8 mouse cellular contexts compared by ENCODE assay signal in the genomic region with DNA sequence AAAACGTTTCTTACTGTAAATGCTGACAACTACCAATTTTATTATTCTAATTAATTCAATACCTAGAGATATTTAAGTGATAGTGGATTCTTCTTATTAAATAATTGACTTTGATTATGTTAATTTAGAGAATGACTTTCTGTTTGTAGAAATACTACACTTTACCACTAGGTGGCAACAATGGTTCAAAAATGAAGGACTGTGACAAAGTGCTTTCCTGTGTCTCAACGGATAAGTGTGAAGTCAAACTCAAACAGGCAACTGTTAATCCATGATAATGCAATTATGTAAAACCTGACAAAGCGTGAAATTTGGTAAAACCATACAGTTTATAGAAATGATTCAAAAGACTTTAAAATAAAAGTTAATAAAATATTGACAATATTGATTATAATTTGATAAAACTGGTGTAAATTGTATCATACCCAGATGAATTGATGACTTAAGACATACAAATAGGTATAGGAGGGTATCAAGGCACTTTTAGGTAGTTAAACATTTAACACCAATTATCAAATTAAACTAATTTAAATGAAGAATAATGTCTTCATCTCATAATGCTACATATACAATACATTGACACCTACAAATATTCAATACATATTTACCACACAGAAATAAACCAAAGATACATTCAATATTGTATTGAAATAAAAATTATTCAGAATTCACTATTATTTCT.
A peak's percentile ranks its signal among the peaks of the same experiment; 100 is the strongest.
DNase-seq lines count a peak whose midpoint lies in the region; ATAC-seq and TF ChIP-seq lines count a peak whose summit lies in the region.
"Had no signal": no experiment of that assay in that cellular context is flagged by ENCODE, and none has a peak within 500 bp of the region (broad histone marks: within the 10 kb centered on the region; RNA-seq: fewer than 3 reads in every experiment).

No protein-coding gene starts in this region.

- no peak for TF ChIP-seq POLR2A in brain, embryonic 14.5 days (IDR thresholded peaks at IDR 0.05; ENCODE audit: borderline replicate concordance, extremely low read depth, insufficient read depth, insufficient read length, poor library complexity, severe bottlenecking)

- H3K4me2 ChIP-seq in liver, embryonic 14.5 days (ENCODE audit: low read depth) = no peak overlapping the region
- no peak overlapping the region for H3K4me2 ChIP-seq in liver, embryonic 12.5 days
- no peak overlapping the region for H3K4me2 ChIP-seq in hindbrain, embryonic 14.5 days (replicated peaks)
- H3K4me2 ChIP-seq: liver, embryonic 15.5 days had no signal

- no peak overlapping the region for H3K4me3 ChIP-seq in liver, embryonic 14.5 days (ENCODE audit: insufficient read depth in 1 of 2, low read depth in 2 of 2, low read length in 2 of 2)
- H3K4me3 ChIP-seq in liver, embryonic 12.5 days = no peak overlapping the region
- H3K4me3 ChIP-seq in hindbrain, embryonic 14.5 days (replicated peaks; ENCODE audit: low read length) = no peak overlapping the region
- H3K4me3 ChIP-seq: liver, embryonic 15.5 days had no signal

- WGBS in liver, embryonic 14.5 days (ENCODE audit: insufficient replicate concordance) = 4% methylated on average over 3 of the region's 3 CpGs
- WGBS in liver, embryonic 12.5 days (ENCODE audit: insufficient replicate concordance) = 7% methylated on average over 3 of the region's 3 CpGs
- WGBS in hindbrain, embryonic 14.5 days = 3% methylated on average over 3 of the region's 3 CpGs

- no peak overlapping the region for H3K9ac ChIP-seq in liver, embryonic 14.5 days (replicated peaks)
- H3K9ac ChIP-seq in liver, embryonic 12.5 days = no peak overlapping the region
- H3K9ac ChIP-seq in hindbrain, embryonic 14.5 days = no peak overlapping the region
- H3K9ac ChIP-seq: liver, embryonic 15.5 days had no signal

- ATAC-seq in liver, embryonic 14.5 days (ENCODE audit: insufficient read depth) = no peak
- ATAC-seq in liver, embryonic 12.5 days = no peak
- ATAC-seq in hindbrain, embryonic 14.5 days (ENCODE audit: low FRiP score) = peak; percentile 68

- peak; percentile 39; the same call in 1 of the 2 replicates for TF ChIP-seq CTCF in liver, embryonic 14.5 days (IDR thresholded peaks at IDR 0.05; ENCODE audit: low read depth)
- TF ChIP-seq CTCF in brain, embryonic 14.5 days (IDR thresholded peaks at IDR 0.05; ENCODE audit: borderline replicate concordance, extremely low read depth, insufficient read depth, insufficient read length) = peak; percentile 27; the same call in 1 of the 2 replicates

- no peaks in the 10 kb centered on the region for H3K4me1 ChIP-seq in liver, embryonic 14.5 days (replicated peaks; ENCODE audit: control insufficient read depth in 2 of 2, insufficient read depth in 2 of 2, low read length in 1 of 2)
- no peaks in the 10 kb centered on the region for H3K4me1 ChIP-seq in liver, embryonic 12.5 days
- no peaks in the 10 kb centered on the region for H3K4me1 ChIP-seq in hindbrain, embryonic 14.5 days (replicated peaks; ENCODE audit: control insufficient read depth, insufficient read depth, low read length)
- H3K4me1 ChIP-seq: liver, embryonic 15.5 days had no signal

- no peak for TF ChIP-seq EP300 in liver, embryonic 14.5 days (IDR thresholded peaks at IDR 0.05; ENCODE audit: low read depth)

- no peak overlapping the region for H3K27ac ChIP-seq in liver, embryonic 14.5 days
- H3K27ac ChIP-seq in liver, embryonic 12.5 days = no peak overlapping the region
- H3K27ac ChIP-seq in hindbrain, embryonic 14.5 days = no peak overlapping the region
- H3K27ac ChIP-seq: liver, embryonic 15.5 days had no signal

- H3K36me3 ChIP-seq in liver, embryonic 14.5 days (replicated peaks; ENCODE audit: control insufficient read depth, insufficient read depth, low read depth) = no peaks in the 10 kb centered on the region
- no peaks in the 10 kb centered on the region for H3K36me3 ChIP-seq in liver, embryonic 12.5 days
- H3K36me3 ChIP-seq in hindbrain, embryonic 14.5 days (replicated peaks; ENCODE audit: control insufficient read depth, insufficient read depth) = no peaks in the 10 kb centered on the region
- H3K36me3 ChIP-seq: liver, embryonic 15.5 days had no signal

- DNase-seq in liver, embryonic 14.5 days (ENCODE audit: low read depth in 3 of 3, low spot score in 3 of 3) = peak in 1 of 3 experiments; percentile 10
- peak; percentile 79 for DNase-seq in brain, embryonic 14.5 days (ENCODE audit: low read depth)
- peak; percentile 83 for DNase-seq in hindbrain, embryonic 14.5 days (ENCODE audit: low spot score)
- DNase-seq in retina, postnatal 7 days (ENCODE audit: low read depth, low spot score) = peak; percentile 37
- DNase-seq in thymus, postnatal 25 days = no peak
- DNase-seq in kidney, adult 11 months = no peak

- no peaks in the 10 kb centered on the region for H3K27me3 ChIP-seq in liver, embryonic 14.5 days (ENCODE audit: control insufficient read depth, insufficient read depth, low read length)
- no peaks in the 10 kb centered on the region for H3K27me3 ChIP-seq in liver, embryonic 12.5 days (replicated peaks)
- no peaks in the 10 kb centered on the region for H3K27me3 ChIP-seq in hindbrain, embryonic 14.5 days (ENCODE audit: control insufficient read depth, insufficient read depth, low read length)
- H3K27me3 ChIP-seq: liver, embryonic 15.5 days had no signal

- no peaks in the 10 kb centered on the region for H3K9me3 ChIP-seq in liver, embryonic 14.5 days (ENCODE audit: control insufficient read depth, low read length)
- H3K9me3 ChIP-seq in liver, embryonic 12.5 days (replicated peaks) = no peaks in the 10 kb centered on the region
- H3K9me3 ChIP-seq in hindbrain, embryonic 14.5 days (ENCODE audit: control insufficient read depth, low read length) = no peaks in the 10 kb centered on the region
- H3K9me3 ChIP-seq: liver, embryonic 15.5 days had no signal

Comparison
In these comparisons a context has a peak if more than half of its experiments do, and no peak if none do; other contexts are left out.
1. DNase-seq: peak in brain, embryonic 14.5 days (single experiment), hindbrain, embryonic 14.5 days (single experiment) and retina, postnatal 7 days (single experiment); none in thymus, postnatal 25 days (single experiment) and kidney, adult 11 months (single experiment).